Mouse (Mus musculus): ENCODE data around the gene Tspear.

DNA sequence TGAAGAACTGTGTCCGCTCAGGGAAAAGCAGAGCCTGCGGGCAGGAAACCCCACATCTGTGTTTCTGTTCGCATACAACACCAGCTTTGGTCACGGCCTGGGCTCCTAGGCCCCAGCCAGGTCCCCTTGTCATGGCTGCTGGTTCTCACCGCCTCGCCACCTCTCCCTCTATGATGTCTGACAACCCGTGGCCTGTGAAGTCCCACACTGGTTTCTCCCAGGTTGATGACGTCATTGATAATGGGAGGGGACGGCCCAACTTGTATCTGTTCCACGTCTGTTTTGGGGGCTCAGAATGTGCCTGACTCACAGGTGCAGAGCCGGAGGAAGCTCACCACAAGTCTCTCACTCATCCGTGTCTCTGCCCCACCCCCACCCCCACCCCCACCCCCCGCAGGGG, 12.6 kb upstream of the Tspear start:
- TF ChIP-seq POLR2A (IDR thresholded peaks at IDR 0.05; ENCODE audit: insufficient read depth, low read length) (no peak), CTCF (IDR thresholded peaks at IDR 0.05; ENCODE audit: low read depth, low read length) (no peak)

All from ES-Bruce4 (cell line).